Mouse (Mus musculus): ENCODE data around the gene Slc26a9.

The Slc26a9 gene

GRCm38 (mm10) chr1:131736494-131736893 is 7.3 kb upstream of the Slc26a9 start:
- 76% methylated on average over 9 of the region's 9 CpGs for WGBS

DNA sequence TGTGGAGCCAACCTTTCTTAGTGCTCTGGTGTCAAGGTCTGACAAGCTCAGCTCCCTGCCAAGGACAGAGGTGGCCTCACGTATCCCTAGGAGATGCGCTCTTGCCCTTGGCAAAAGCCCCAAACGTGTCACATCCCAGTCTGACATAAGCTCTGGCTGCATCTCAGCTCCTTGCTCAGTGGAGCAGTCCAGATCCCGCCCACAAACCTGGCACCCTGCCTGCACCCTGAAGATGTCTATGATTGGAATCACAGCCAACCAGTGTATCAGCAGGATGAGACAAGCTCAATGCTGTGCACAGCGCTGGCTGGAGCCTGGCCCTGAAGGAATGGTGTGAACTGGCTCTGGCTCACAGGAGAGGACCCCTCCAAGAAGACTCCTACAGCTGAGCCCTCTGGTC is 6.6 kb upstream of the Slc26a9 start:
- 16% methylated on average over 5 of the region's 5 CpGs for WGBS

DNA sequence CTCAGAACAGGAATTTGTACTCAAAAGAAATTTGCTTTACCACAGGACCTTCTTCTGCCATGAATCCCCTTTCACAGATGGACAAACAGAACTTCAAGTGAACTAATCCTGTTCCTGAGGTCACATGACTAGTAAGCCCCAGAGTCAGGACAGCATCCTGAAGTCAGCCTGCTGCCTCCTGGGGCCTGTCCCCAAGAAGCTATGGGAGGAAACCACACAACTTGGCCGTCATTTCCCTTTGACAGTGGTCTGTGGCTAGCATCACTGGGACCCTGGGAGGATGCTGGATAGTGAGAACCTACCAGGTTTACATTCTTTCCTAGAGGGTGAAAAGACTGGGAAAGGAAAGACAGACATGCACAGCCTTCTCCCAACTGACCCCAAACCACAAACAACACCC is 5.1 kb upstream of the Slc26a9 start:
- 82% methylated on average over 1 of the region's 1 CpGs for WGBS

DNA sequence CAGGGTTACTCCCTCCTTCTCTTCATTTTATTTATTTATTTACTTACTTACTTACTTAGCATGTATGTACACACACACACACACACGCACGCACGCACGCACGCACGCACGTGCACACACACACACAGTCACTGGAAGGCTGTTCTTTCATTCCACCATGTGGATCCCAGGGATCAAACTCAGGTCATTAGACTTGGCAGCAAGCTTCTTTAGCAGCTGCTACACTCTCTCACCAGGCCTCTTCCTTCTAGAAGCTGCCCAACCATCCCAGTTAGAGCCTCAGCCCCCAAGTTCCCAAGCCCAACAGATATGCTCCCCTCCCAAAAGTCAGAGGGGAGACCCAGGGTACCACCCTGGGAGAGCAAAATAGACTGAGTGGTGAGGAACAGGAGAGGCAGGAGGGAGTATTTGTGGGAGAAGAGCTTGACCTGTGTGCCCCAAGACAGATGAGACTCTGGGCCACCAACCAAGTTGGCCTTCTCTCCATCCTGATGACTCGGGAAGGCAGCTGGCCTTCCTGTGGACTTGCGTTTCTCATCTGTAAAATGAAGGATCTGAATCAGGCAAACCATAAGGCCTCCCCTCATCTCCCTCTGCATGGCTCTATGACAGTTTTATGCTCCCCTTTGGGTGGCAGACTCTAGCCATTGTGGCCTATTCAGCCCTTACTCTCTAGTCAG is 4.2 kb upstream of the Slc26a9 start:
- WGBS: 93% methylated on average over 9 of the region's 9 CpGs

DNA sequence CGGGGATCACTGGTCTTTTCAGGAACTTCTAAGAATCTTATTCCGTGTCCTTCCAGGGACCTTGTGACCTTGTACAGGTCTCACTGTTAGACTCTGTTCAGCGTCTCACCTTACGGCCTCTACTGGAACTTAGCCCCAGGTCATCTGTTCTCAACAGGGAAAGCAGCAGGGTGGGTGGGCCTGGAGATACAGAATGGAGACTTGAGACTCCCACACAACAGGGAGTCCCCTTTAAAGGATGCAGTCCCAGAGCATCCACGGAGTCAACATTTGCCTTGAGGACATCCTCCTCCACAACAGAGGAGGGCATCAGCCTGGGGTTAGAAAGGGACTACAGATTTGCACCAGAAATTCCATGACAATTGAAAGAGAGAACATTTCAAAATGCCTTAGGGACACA is 1.6 kb downstream of the Slc26a9 start:
- WGBS: 76% methylated on average over 5 of the region's 5 CpGs

- WGBS: 88% methylated on average over 2 of the region's 2 CpGs
Observed at GRCm38 (mm10) chr1:131747761-131748160, 3.9 kb downstream of the Slc26a9 start.

- WGBS: 85% methylated on average over 2 of the region's 2 CpGs
Observed at GRCm38 (mm10) chr1:131748636-131749035, 4.8 kb downstream of the Slc26a9 start.

DNA sequence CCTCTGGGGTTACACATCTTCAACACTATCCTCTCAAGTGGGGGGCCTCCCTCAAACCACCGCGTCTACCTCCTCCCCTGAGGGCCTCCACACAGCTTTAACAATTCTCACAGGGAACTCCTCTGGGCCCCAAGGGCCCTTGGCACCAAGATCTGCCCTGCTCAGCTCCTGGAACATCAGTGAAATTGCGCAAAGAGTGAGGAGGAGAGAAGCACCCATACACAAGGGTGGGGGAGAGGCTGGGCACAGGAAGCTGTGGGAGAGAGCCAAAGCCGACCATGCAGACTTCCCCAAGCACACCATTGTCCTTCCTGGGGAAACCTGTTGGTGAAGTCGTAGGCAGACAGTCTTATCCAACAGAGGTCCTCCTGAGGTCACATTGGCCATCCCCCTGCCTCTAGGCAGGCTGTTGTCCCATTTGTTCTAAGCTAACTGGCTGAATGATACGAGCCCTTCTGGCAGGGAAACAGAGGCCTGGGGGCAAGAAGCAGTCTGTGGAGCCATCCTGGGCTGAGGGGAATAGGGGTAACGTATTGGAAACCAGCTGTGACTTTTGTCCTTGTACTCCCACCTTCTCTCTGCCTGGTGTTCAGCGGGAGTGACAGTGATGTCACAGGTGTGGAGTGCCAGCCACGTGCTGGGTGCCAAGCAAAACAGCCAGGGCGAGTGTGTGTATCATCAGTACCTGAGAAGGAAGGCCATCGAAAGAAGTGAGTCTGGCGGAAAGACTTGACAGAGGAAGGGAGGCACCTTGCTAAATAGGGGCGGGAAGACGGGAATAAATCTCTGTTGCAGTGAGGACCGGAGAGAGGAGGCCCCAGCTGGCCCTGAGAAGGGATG is 6.1 kb downstream of the Slc26a9 start:
- 89% methylated on average over 15 of the region's 15 CpGs for WGBS

DNA sequence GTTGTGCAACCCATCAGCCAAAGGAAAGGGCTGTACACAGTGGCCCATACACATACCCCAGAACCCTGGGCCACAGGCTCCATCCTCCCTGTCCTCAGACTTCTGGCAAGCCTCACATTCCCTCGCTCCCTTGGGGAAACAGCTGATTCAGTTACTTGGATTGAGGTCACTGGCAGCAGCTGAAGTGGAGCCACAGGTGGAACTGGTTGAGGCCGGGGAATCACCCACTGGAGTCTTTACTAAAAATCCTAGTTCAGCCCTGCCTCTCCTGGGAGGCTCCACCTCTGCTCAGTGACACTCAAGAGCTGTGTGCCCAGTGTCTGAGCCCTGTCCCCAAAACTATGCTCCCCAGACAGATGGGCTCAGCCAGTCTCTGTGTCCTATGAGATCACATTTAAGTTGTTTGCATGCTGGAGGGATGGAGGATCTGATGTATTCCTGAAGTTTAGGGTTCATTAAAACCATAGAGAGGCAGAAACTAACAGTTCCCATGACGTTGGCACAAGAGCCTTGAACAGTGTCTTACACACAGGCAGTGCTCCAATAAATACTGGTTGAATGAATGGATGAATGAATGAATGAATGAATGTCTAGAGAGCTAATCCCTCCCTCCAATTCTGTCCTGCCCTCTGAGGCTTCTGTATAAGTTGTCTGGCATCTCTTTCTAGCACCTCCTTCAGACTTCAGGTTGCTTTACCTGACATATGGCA is 7.5 kb downstream of the Slc26a9 start:
- 61% methylated on average over 3 of the region's 3 CpGs for WGBS

DNA sequence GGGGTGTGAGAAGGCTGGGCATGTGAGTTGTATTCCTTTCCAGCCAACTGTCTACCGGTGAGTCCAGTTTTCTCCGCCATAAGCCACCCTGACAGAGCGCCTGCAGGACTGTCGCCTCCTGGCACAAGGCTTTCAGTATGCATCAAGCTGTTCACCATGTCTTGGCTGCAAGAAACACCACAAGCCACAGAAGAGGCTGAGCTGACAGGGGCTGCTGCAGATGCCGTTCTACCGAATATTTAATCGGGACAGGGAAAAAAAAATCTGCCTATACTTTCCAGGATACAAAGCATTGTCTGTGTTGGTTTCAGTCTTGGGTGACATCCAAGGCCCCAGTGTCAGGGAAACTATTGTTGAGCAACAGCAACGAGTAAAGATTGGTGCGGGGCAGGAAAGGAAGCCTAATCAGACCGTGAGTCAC is 8.1 kb downstream of the Slc26a9 start:
- WGBS: 38% methylated on average over 10 of the region's 10 CpGs

GRCm38 (mm10) chr1:131754212-131754829 is 10.5 kb downstream of the Slc26a9 start:
- 66% methylated on average over 3 of the region's 3 CpGs for WGBS

DNA sequence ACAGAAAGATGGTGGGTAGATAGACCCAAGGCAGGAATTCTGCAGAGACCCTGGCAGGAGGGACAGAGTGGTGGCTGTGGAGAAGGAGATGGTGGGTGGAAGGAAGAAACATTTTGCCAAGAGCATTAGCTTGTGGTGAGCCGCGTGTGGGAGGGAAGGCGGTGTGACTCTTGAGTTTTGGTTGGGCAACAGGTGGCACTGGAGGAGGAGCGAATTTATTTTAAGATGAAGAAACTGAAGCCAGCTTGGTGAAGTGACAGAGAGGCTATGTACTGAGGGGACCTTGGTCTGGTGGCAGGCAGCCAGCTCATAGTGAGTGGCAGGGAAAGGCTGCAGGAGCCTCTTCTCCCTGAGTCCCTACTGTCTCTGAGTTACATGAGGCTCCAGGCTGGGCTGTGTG is 11.1 kb downstream of the Slc26a9 start:
- 62% methylated on average over 4 of the region's 4 CpGs for WGBS

DNA sequence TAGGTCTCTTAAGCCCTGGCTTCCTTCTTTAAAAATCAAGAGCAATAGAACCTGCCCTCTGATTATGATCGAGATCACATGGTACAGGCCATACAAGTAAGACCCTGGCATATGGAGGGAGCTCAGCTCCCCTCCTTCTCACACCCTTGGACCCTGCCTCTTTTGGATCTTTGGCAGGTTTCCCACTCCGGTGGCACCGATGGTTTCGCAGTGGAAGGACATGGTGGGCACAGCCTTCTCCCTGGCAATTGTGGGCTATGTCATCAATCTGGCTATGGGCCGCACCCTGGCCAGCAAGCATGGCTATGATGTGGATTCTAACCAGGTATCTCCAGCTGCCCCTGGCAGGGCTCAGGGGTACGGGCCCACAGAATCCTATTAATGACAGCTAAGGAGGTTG is 13.4 kb downstream of the Slc26a9 start:
- WGBS: 92% methylated on average over 6 of the region's 6 CpGs

GRCm38 (mm10) chr1:131758796-131759195 is 15.0 kb downstream of the Slc26a9 start:
- WGBS: 70% methylated on average over 7 of the region's 7 CpGs

- WGBS: 69% methylated on average over 9 of the region's 9 CpGs
Observed at GRCm38 (mm10) chr1:131759667-131760427, 16.0 kb downstream of the Slc26a9 start.

- WGBS: 81% methylated on average over 3 of the region's 3 CpGs
Observed at GRCm38 (mm10) chr1:131760428-131760820, 16.6 kb downstream of the Slc26a9 start.

GRCm38 (mm10) chr1:131761079-131761831 is 17.4 kb downstream of the Slc26a9 start:
- 93% methylated on average over 13 of the region's 13 CpGs for WGBS

- WGBS: 73% methylated on average over 9 of the region's 9 CpGs
Observed at GRCm38 (mm10) chr1:131763683-131764082, 19.9 kb downstream of the Slc26a9 start.

- WGBS: 62% methylated on average over 8 of the region's 8 CpGs
Observed at GRCm38 (mm10) chr1:131764581-131765338, 20.9 kb downstream of the Slc26a9 start.

Data from cerebral cortex, adult 2 months (tissue).